Mouse (Mus musculus) G1E (cell line): ENCODE data around the gene Zfp637.

ENCODE experiments used
- CTCF ChIP-seq: IDR thresholded peaks from 2 replicates; pipeline ENCODE4 v1.5.1; 2012; ENCODE audit warnings: low read depth, low read length, inconsistent platforms, mixed read lengths
- GATA1 ChIP-seq: IDR thresholded peaks from 2 replicates; pipeline ENCODE4 v1.6.1; 2012; ENCODE audit warnings: borderline replicate concordance, low read length, inconsistent platforms, mixed read lengths
- POLR2AphosphoS5 ChIP-seq: IDR thresholded peaks from 2 replicates; pipeline ENCODE4 v1.6.1; 2012; ENCODE audit warnings: low read depth, low read length, inconsistent platforms; ENCODE audit not compliant: insufficient replicate concordance
- TAL1 ChIP-seq: conservative IDR thresholded peaks from 2 replicates; pipeline ENCODE4 v1.6.1; 2012; ENCODE audit warnings: low read depth, low read length, inconsistent platforms, mixed read lengths

DNA sequence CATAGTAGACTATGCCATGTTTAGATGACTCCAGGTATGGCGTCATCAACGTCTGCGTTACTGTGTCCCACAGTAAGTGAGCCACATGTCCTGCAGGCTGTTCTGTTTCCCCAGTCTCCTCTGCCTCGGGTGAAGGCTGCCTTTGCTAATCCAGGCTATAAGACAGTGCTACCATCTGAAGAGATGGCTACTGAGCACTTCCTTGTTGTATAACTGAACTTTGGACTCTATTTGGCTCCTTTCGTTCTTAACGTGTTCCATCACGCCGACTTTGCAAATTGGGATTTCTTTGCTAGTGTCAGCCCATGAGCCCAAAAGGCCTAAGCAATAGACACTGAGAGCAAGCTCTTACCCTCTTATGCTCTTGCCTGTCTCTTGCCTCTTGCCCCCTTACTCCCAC is 27.2 kb downstream of the Zfp637 start:
- no peak for TF ChIP-seq POLR2AphosphoS5
- TF ChIP-seq GATA1 = no peak
- no peak for TF ChIP-seq CTCF
- TF ChIP-seq TAL1 = no peak
